Mouse (Mus musculus) regulatory T cell (primary cell): ENCODE measurements around the gene Cdc27.
"Not testable (repeated sequence)": the region's sequence is repeated elsewhere in the genome, so short reads cannot be mapped to it uniquely, and the experiment has no call there.

Source experiments
- in situ Hi-C: fragments of 300-600 bp; cut with MboI, MseI; formaldehyde crosslinking; loops from one replicate; pipeline ENCODE4 v1.15.1; 2025; ENCODE audit warnings: high pct_unique_total_duplicates

Gene Cdc27

DNA sequence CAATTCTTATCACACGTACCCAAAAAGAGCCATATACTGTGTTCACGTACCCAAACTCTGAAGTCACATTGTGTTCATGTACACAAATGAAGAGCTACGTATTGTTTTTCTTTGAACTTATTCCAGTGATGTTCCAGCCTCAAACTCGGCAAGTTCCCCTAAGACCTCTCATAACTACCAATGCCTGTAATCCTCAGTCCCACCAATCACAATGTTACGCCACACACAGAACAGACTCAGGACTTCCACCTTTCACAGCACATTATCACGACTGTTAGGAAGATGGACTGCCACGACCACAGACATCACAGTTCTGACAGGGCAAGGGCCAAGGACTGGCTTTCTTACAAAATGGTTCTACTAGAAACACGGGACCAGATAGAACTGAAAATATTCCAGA is 20.1 kb upstream of the Cdc27 start:
- in situ Hi-C loops, result not testable (repeated sequence)

DNA sequence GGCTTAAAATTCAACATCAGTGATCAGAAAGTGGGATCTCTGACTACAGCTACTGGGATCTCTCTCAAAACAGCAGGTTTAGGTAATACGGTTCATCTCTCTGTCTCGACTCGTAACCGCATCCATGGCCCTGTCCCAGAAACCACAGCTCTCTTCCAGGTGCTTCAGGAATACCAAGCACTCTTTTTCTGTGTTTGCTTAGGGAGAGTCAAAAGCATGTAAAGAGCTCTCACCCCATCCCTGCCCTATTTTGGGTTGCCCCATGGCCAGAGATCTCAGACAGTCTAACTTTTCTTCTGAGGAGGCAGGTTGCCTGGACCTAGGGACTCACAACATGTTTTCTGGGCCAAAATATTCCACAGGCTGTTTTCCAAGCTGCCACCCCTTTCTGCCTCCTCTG is 17.9 kb upstream of the Cdc27 start:
- in situ Hi-C loops, result no loop called here

DNA sequence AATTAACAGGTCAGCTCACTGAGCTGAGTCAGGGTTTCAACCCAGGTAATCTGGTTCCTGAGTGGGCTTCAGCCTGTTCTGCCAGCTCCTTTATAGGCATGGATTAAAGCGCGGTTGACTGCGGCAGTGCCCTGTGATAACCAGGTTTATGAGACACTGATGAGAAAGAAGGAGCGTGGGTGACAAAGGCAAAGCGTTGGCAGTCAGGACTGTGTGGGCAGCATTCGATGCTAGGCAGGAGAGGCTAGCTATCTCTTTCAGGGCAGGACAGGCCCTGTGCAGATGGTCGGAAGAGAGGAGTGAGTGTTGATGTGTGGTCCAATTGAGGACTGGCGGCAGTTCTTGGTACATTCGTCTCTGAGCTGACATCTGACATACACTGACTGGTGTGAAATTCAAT is 17.3 kb upstream of the Cdc27 start:
- in situ Hi-C loops, result no loop called here

DNA sequence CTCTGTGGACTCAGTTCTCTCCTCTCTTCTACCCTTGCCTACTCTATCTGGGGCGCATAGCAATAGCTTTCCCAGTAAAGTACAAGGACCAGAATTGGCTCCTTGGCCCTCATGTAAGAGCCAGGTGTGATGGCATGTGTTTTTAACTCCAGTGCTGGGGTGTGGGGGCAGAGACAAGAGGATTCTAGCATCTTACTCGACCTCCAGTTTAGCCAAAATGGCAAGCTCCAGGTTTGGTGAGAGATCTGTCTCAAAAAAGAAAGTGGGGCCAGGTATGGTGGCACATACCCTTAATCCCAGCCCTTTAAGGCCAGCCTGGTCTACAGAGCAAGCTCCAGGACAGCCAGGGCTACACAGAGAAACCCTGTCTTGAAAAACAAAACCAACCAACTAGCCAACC is 16.4 kb upstream of the Cdc27 start:
- in situ Hi-C loops, result no loop called here

DNA sequence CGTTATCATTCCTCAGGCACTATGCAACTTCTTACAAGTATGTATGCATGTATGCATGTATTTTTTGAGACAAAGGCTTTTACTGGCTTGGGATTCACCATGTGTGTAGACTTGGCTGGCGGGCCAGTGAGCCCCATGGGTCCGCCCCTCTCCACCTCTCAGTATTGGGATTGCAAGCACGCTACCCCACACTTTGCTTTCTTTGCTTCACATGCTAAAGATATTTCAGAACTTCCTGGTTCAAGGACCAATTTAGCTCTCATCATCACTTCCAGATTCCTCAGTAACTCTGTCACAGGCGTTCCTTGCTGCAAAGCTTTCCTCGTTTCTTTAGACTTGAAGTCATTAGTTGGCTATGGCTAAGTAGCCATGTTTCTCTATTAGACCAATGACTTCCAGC is 15.7 kb upstream of the Cdc27 start:
- in situ Hi-C loops, result no loop called here

- in situ Hi-C loops, result no loop called here
Observed at GRCm38 (mm10) chr11:104565172-104565571, 14.8 kb upstream of the Cdc27 start.

DNA sequence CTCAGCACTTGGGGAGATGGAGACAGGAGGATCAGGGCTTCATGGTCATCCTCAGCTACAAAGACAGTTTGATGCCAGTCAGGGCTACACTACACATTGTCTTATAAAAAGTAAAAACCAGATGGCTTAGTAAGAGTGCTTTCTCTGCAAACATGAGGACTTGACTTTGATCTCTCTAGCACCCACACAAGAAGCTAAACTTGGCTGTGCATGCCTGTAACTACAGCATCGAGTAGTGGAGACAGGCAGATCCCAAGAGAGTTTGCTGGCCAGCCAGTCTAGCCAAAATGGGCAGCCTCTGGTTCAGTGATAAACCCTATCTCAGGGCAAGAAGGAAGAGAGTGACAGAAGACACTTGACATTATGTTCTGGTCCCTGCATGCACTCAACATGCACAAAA is 13.1 kb upstream of the Cdc27 start:
- in situ Hi-C loops, result no loop called here

DNA sequence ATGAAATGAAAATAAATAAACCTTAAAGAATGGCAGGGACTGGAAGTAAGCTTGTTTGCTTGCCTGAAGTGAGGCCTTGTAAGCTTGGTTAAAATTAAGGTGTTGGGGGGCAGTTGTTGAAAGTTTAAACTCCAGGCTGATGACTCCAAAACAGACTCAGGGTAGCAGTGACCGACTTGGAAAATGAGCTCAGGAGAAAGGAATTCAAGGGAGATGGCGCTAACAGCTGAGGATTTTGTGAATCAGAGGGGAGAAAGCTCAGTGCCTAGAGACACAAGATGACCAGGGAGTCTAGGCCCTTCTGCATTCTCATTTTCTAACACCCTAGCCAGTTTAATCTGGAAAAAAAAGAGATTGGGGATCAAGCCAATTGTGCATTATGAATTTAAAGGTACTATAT is 10.6 kb upstream of the Cdc27 start:
- in situ Hi-C loops, result no loop called here

- in situ Hi-C loops, result no loop called here
Observed at GRCm38 (mm10) chr11:104558651-104559403, 8.4 kb upstream of the Cdc27 start.

GRCm38 (mm10) chr11:104558065-104558464 is 7.6 kb upstream of the Cdc27 start:
- in situ Hi-C loops, result no loop called here

DNA sequence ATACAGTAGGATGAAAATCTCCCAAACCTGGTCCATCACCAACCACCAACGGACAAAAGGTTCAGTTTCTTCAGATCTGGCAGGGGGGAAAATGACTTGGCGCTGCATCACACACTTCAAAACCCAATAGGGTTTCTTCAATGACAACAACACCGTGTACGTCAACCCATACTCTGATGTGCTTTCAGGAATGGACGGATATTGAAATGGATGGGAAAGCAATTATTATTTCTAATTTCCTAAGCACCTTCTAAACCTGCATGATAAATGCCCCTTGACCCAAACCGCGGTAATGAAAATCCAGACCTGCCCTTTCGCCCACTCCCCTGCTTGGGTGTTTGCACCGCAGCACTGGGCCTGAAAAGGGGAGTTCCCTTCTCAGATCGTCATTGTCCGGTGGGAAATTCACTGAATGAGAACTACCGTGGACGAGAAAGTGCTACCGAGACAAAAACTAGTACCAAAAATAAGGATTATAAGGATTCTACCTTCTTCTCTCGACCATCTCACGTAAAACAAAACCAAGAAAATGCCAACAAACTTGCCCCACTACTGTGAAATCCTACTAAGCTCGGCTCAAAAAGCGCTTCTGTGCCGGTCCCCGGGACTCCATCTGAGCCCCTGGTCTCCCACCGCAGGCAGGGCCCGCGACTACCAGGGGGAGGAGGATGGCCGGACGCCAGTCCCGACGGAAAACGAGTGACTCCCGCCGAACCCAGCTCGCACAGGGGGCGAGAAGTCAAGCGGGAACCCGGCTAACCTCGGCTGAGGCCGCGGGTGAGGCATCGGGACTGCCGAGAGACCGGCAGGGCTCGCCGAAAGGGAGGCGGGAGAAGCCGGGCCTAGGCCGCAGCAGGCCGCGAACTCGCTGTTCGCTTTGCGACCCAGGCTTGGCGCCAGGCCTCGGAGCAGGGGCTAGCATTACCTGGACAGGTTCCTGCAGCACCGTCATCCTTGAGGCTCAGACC is 698 bp downstream of the Cdc27 start:
- in situ Hi-C loops, result no loop called here

DNA sequence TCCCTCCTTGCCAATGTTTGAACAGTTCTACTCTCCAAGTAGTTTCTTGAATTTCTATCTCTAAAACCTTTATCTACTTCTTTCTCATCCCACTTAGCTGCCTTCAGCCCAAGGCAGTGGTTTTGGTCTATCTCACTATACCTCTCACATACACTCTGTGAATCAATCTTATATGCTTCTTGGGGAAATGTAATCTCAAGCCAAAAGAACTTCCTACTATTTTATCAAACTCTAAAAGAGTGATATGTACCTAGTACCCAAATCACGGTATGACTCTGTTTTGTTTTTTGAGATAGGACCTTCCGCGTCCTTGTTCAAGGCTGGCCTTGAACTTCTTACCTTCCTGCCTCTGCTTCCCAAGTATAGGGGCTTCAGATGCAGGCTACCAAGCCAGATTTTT is 2.9 kb downstream of the Cdc27 start:
- in situ Hi-C loops, result no loop called here

- in situ Hi-C loops, result no loop called here
Observed at GRCm38 (mm10) chr11:104544507-104544906, 5.9 kb downstream of the Cdc27 start.

DNA sequence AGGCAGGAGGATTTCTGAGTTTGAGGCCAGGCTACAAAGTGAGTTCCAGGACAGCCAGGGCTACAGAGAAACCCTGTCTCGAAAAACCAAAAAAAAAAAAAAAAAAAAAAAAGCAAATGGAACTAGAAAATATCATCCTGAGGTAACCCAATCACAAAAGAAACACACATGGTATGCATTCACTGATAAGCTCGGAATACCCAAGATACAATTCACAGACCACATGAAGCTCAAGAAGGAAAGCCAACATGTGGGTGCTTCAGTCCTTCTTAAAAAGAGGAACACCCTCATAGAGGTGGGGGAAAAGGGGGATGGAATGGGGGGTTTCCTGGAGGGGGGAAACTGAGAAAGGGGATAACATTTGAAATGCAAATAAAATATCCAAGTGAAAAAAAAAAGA is 7.1 kb downstream of the Cdc27 start:
- in situ Hi-C loops, result not testable (repeated sequence)

- in situ Hi-C loops, result no loop called here
Observed at GRCm38 (mm10) chr11:104539811-104540210, 10.6 kb downstream of the Cdc27 start.

DNA sequence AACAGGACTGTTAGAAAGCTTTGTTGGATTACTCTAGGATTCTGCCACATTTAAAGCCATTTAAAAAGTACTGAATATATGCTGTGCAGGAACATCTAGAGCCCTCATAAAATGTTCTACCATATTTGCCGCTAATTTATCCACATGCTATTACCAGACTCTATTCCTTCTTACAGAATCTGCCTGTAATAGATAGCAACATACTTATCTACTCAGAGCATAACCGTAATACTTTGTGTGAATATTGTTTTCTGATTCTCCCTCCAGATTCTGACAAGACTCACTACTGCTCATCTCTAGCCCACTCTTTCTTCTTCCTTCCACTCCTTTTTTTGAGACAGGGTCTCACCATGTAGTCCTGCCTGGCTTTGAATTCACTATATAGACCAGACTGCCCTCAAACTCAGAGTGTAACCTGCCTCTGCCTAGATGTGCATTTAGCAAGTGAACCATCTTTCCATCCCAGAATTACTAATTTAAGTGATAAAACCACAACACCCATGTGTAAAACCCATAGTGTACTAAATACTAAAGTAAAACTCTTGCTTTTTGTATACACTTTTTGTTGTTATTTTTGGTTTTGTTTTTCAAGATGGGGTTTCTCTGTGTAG is 12.4 kb downstream of the Cdc27 start:
- in situ Hi-C loops, result no loop called here

DNA sequence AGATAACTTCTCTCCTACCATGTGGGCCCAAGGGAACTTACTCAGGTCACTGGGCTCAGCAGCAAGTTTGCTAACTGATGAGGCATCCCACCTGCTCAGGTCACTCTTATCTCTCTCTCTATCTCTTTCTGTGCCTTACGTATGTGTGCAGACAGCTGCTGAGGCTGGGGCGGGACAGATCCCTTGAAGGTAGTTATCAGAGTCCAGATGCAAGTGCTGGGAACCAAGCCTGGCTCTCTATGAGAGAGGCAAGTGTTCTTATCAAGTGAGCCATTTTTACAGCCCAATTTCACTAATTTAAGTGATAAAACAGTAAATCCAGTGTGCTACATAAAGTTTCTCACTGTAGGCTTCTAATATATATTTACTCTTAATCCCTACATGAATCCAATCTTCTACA is 13.6 kb downstream of the Cdc27 start:
- in situ Hi-C loops, result no loop called here

DNA sequence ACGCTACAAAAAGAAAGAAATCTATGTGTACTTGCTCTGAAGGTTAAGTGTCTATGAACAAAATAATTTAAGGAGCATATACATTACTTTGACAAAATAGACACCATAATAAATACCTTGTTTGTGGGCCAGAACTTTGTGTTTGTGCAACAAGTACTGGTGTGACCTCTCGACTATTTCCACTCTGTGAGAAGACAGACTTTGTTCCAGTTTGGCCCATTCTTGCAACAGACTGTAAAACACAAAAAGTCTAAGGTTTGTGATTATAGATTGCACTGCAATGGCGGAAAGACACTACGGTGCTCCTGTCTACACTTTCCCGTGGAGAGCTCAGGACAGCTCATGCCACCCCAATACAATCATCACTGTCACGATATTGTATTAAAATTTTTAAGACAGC is 24.5 kb downstream of the Cdc27 start:
- in situ Hi-C loops, result no loop called here

- in situ Hi-C loops, result no loop called here
Observed at GRCm38 (mm10) chr11:104512436-104512835, 38.0 kb downstream of the Cdc27 start.

DNA sequence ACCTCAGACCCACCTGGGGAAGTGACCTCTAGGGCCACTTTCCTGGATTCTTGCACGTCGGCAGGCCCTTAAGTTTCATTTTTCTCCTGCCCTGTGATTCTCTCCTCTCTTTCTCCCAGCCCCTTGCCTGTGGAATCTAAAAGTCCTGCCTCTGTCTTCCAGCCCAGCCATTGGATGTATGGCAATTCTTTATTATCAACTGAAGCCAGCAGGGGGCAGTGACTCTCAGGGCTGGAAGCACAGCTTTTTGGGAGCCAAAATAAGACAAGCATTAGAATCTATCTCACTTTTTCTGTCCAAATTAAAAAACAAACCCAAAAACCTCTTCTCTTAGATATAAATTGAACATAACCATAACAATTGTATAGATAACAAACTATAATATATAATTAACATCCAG is 39.8 kb downstream of the Cdc27 start:
- in situ Hi-C loops, result no loop called here

DNA sequence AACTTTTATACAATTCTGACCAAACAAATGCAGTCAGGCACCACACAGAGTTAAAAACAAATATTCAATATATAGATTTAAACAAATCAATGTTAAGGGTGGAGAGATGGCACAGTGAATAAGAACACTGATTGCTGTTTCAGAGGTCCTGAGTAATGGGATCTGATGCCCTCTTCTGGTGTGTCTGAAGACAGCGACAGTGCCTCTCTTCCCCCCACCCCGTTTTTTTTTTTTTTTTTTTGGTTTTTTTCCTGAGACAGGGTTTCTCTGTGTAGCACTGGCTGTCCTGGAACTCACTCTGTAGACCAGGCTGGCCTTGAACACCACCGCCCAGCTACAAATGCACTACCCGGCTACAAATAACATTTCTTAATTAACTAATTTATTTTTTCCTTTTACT is 42.0 kb downstream of the Cdc27 start:
- in situ Hi-C loops, result no loop called here

GRCm38 (mm10) chr11:104488292-104488691 is 62.1 kb downstream of the Cdc27 start:
- in situ Hi-C loops, result loop anchor here (10.0 kb wide), 1 partner anchor 1653 kb away; the partner anchor contains the start of gene Higd1b
